Mouse (Mus musculus) adrenal gland, postnatal 10 days (tissue): ENCODE data around the gene Lgmn. TPM values are rescaled to one million over a fixed set of nuclear protein-coding genes. Genes with fewer than 3 reads are reported as not detected.

Source experiments
- DNase-seq: peaks from one replicate; pipeline ENCODE4 v3.0.0; 2021; ENCODE audit warnings: mixed read lengths
- total RNA-seq, 2 experiments: library from RNA; stranded (reverse); gene quantifications; 2 replicates each; pipeline ENCODE4 v1.2.3; 2021

The Lgmn gene
- total RNA-seq, 2 experiments from 2014 or later, result 88.5 to 88.9 TPM

DNA sequence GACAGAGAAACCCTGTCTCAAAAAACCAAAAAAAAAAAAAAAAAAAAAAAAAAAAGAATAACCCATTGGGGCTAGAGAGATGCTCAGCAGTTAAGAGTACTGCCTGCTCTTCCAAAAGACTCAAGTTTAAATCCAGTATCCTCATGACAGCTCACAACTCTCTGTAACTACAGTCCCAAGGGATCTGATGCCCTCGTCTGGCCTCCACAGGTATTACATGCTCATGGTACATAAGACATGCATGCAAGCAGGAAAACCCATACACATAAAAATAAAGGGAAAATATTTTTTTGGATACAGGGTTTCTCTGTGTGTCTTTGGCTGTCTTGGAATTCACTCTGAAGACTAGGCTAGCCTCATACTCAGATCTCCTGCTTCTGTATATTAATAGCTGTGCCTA lies 93.1 kb downstream of the Lgmn start:
- DNase-seq, result peak; percentile 63

DNA sequence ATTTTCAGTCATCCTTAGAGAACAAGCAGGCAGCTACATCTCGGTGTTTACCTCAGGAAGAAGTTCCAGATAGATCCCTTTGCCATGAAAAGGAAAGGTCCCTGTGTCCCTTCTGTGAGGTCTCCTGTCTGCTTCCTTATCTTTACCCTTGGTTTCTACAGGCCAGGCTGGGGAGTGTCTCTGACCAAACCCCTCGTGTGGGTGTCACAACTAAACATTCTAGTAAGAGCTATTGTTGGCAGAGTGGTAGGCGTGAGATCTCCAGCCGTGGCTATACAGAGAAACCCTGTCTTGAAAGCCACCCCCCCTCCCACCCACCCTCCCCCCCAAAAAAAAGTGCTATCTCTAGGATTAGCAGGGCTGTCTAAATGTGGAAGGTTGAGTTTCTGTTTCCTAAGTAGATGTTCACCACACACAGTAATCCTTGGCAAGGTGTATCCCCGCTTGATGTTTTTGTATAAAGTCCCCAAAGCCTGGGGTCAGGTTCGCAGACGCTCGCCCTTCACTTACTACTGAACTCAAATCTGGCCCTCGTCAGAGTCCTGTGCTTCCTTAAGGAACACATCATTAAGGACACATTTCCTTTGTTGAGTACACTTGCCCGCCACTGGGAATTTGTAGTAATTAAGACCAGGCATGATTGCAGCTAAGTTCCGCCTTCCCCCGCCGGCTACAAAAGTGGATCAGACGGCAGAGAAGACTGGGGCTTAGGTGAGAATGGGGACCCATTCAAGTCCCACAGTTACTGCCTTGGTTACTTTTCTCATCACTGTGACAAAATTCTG lies 94.4 kb downstream of the Lgmn start:
- no peak for DNase-seq

Other genes with a start within 250 kb of the Lgmn start
- gene Rin3, start 156.8 kb downstream of the Lgmn start, total RNA-seq, result 10 to 100 TPM; 19.2 to 21.6 TPM
- gene Golga5, start 29.3 kb upstream of the Lgmn start, total RNA-seq, result 10 to 100 TPM; 35.4 to 36.2 TPM
- gene Chga, start 115.2 kb upstream of the Lgmn start, total RNA-seq, result 1,000 to 10,000 TPM; 1,052 to 1,140 TPM